Mouse (Mus musculus): ENCODE measurements around the gene Gzma.

Gene Gzma

GRCm38 (mm10) chr13:113045458-113046110, 55.2 kb downstream of the Gzma start:
- no peak for DNase-seq

- DNase-seq: no peak
These were observed 55.9 kb downstream of the Gzma start for GRCm38 (mm10) chr13:113044876-113045275.

Measured in cerebellum, adult 11 months (tissue).